Mouse (Mus musculus) embryo, embryonic 10.5 days (tissue): ENCODE data around the gene Klc1.
A peak's percentile ranks its signal among the peaks of the same experiment; 100 is the strongest.

Source experiments
- DNase-seq: peaks from one replicate; pipeline ENCODE4 v3.0.0-alpha.2; 2015; ENCODE audit warnings: low spot score

The Klc1 gene

GRCm38 (mm10) chr12:111853011-111853436 lies 94.4 kb downstream of the Klc1 start:
- DNase-seq: peak; percentile 12

DNA sequence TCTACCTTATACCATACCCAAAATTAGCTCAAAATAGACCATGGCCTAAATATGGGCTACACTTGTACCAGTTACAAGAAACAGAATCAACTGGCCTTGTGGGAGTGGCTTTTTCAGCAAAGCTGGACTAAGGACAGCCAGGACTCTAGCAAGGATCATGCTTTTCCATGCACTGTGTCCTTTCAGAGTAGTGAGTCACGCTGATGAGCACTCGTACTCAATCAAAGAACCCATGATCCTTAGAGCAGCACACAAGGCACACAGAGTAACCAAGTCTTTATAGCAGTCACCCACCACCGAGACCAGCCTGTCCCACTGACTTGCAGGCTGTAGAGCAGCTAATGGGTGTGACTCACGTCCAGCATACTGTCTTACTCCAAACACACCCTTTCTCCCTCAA lies 94.9 kb downstream of the Klc1 start:
- no peak for DNase-seq

GRCm38 (mm10) chr12:111855448-111855847 lies 96.8 kb downstream of the Klc1 start:
- DNase-seq: no peak
